Comparison of ENCODE assay signal across 8 mouse cellular contexts in genomic region chr15:80011194-80011593, GRCm38 (mm10). TPM values are rescaled to one million over a fixed set of nuclear protein-coding genes. Genes with fewer than 3 reads are reported as not detected.
A peak's percentile ranks its signal among the peaks of the same experiment; 100 is the strongest.
DNase-seq lines count a peak whose midpoint lies in the region; ATAC-seq and TF ChIP-seq lines count a peak whose summit lies in the region.

No protein-coding gene starts in this region.

- 21% methylated on average over 6 of the region's 6 CpGs for WGBS in heart, embryonic 11.5 days (ENCODE audit: insufficient replicate concordance)
- 35% methylated on average over 6 of the region's 6 CpGs for WGBS in lung, postnatal 0 days
- WGBS in small intestine, adult 2 months = 52% methylated on average over 6 of the region's 6 CpGs

- peak overlapping the region; percentile 98 for H3K4me2 ChIP-seq in heart, embryonic 11.5 days
- peak overlapping the region; percentile 95 for H3K4me2 ChIP-seq in lung, postnatal 0 days (replicated peaks; ENCODE audit: low read depth, low read length)

- no peak for TF ChIP-seq POLR2A in small intestine, adult 2 months (IDR thresholded peaks at IDR 0.05; ENCODE audit: low read depth, low read length)

- TF ChIP-seq EP300 in lung, postnatal 0 days (IDR thresholded peaks at IDR 0.05) = no peak

- DNase-seq in heart, adult 18-20 months = no peak
- no peak for DNase-seq in lung, postnatal 0 days (ENCODE audit: low spot score)
- no peak for DNase-seq in lung, postnatal 14 days
- DNase-seq in kidney, postnatal 25 days = peak; percentile 45 to 64
- no peak for DNase-seq in ovary, postnatal 10 days (ENCODE audit: low spot score)
- DNase-seq in ovary, postnatal 14 days (ENCODE audit: low spot score) = no peak

- TF ChIP-seq CTCF in lung, postnatal 0 days (IDR thresholded peaks at IDR 0.05) = no peak
- TF ChIP-seq CTCF in small intestine, adult 2 months (IDR thresholded peaks at IDR 0.05; ENCODE audit: extremely low read depth, insufficient read length, insufficient replicate concordance, low read depth, low read length) = no peak

- H3K4me3 ChIP-seq in heart, embryonic 11.5 days (ENCODE audit: low read depth, low read length) = no peak overlapping the region
- peak overlapping the region; percentile 64 for H3K4me3 ChIP-seq in lung, postnatal 0 days (ENCODE audit: low read depth, low read length)
- peak overlapping the region; percentile 20; the same call in 1 of the 2 replicates for H3K4me3 ChIP-seq in small intestine, adult 2 months (ENCODE audit: low read depth, low read length)

- no peak for ATAC-seq in heart, embryonic 11.5 days (replicated peaks; ENCODE audit: insufficient number of reproducible peaks, low FRiP score, low TSS enrichment)
- no peak for ATAC-seq in lung, postnatal 0 days

- no peak overlapping the region for H3K27ac ChIP-seq in heart, embryonic 11.5 days (ENCODE audit: low read depth, low read length)
- peak overlapping the region; percentile 47 for H3K27ac ChIP-seq in lung, postnatal 0 days (ENCODE audit: low read length)
- H3K27ac ChIP-seq in small intestine, adult 2 months (ENCODE audit: insufficient read depth, low read depth, low read length) = no peak overlapping the region

- peaks cover 59% of the 10 kb centered on the region for H3K27me3 ChIP-seq in heart, embryonic 11.5 days (ENCODE audit: control insufficient read depth, insufficient read depth, low read length)
- peaks cover 7% of the 10 kb centered on the region; the same call in 1 of the 2 replicates for H3K27me3 ChIP-seq in lung, postnatal 0 days (replicated peaks; ENCODE audit: insufficient read depth, low read length)
- peaks cover 25% of the 10 kb centered on the region for H3K27me3 ChIP-seq in small intestine, adult 2 months (ENCODE audit: control insufficient read depth, insufficient read depth, low read length)

- H3K9me3 ChIP-seq in heart, embryonic 11.5 days (replicated peaks; ENCODE audit: control insufficient read depth, low read length) = no peaks in the 10 kb centered on the region
- H3K9me3 ChIP-seq in lung, postnatal 0 days (ENCODE audit: low read length) = no peaks in the 10 kb centered on the region

- H3K4me1 ChIP-seq in heart, embryonic 11.5 days (ENCODE audit: control insufficient read depth, insufficient read depth, low read length) = peaks cover 41% of the 10 kb centered on the region
- H3K4me1 ChIP-seq in lung, postnatal 0 days (ENCODE audit: insufficient read depth, low read depth, low read length) = peaks cover 10% of the 10 kb centered on the region
- peaks cover 12% of the 10 kb centered on the region for H3K4me1 ChIP-seq in small intestine, adult 2 months (ENCODE audit: control insufficient read depth, insufficient read depth, insufficient read length, low read length)

- no peak overlapping the region for H3K9ac ChIP-seq in heart, embryonic 11.5 days (ENCODE audit: low read depth, low read length)
- H3K9ac ChIP-seq in lung, postnatal 0 days (replicated peaks; ENCODE audit: low read depth) = 0 out of 2 replicates have a peak overlapping the region, but pooled peaks have one; percentile 12

- no peaks in the 10 kb centered on the region for H3K36me3 ChIP-seq in heart, embryonic 11.5 days (ENCODE audit: control insufficient read depth, insufficient read depth, low read length)
- no peaks in the 10 kb centered on the region for H3K36me3 ChIP-seq in lung, postnatal 0 days (ENCODE audit: insufficient read depth, low read length)
- H3K36me3 ChIP-seq in small intestine, adult 2 months (ENCODE audit: control insufficient read depth, insufficient read depth, low read length) = no peaks in the 10 kb centered on the region

RNA-seq across cellular contexts. Expression of gene Pdgfb, which starts 3.6 kb away (rescaled TPM):
- 1.3 and 2.0 TPM in 2 replicates for polyA plus RNA-seq in heart, embryonic 11.5 days (2014; fragmentation: Nextera tagmentation; extraction: Ambion mirVana)
- 10 to 100 TPM; 23.1 to 29.3 TPM for total RNA-seq in heart, adult 18-20 months (2021)
- 10.5 and 14.2 TPM in 2 replicates for polyA plus RNA-seq in lung, postnatal 0 days (2015; fragmentation: Nextera tagmentation; extraction: Ambion mirVana)
- polyA plus RNA-seq in small intestine, adult 2 months (2012; rRNA removed) = 5.7 and 8.0 TPM in 2 replicates

RNA-seq across cellular contexts. Expression of gene Cbx7, which starts 40.3 kb away (rescaled TPM):
- 0.72 and 1.1 TPM in 2 replicates for polyA plus RNA-seq in heart, embryonic 11.5 days (2014; fragmentation: Nextera tagmentation; extraction: Ambion mirVana)
- 10 to 100 TPM; 17.8 to 29.8 TPM for total RNA-seq in heart, adult 18-20 months (2021)
- 4.1 and 4.5 TPM in 2 replicates for polyA plus RNA-seq in lung, postnatal 0 days (2015; fragmentation: Nextera tagmentation; extraction: Ambion mirVana)
- 9.9 and 32.8 TPM in 2 replicates for polyA plus RNA-seq in small intestine, adult 2 months (2012; rRNA removed)

Comparison
In these comparisons a context has a peak if more than half of its experiments do, and no peak if none do; other contexts are left out.
1. DNase-seq: peak in kidney, postnatal 25 days (2 of 2); none in heart, adult 18-20 months (0 of 2), lung, postnatal 0 days (single experiment), lung, postnatal 14 days (single experiment), ovary, postnatal 10 days (single experiment) and ovary, postnatal 14 days (single experiment).